Mouse (Mus musculus) megakaryocyte-erythroid progenitor cell, adult 5 weeks (primary cell): Measurements from ENCODE around the gene Gm4871. TPM values are rescaled to one million over a fixed set of nuclear protein-coding genes. Genes with fewer than 3 reads are reported as not detected.

Source experiments
- polyA plus RNA-seq: library from polyadenylated mRNA; stranded (reverse); fragments of >175 nt; gene quantifications from 2 replicates; pipeline ENCODE4 v1.2.3, GENCODE M21; 2012

The Gm4871 gene
- not detected in 2 replicates for polyA plus RNA-seq

GRCm38 (mm10) chr5:145032391-145032790 is at the start of gene Gm4871:
TSS of gene Gm4871 (minus strand) at chr5:145032754.

DNA sequence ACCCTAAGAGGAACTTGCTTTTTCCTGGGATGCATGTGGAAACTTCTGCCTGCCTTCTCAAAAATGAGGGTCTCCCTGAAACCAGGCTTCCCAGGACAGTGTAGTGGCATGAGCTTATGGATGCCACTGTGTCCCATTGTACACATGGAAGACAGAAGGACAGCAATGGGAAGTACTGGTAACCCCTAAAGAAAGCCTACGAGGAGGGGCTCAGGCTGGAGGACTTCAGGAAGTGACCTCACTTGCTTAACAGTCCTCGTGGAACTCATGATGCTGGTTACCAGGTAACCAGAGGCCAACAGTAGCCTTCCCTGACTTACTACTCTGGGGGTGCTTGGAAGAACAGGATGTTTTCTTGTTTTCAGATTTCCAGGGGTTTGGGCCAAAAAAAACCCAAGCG is 10.1 kb upstream of the Gm4871 start, which contains the start of gene 1700018F24Rik:
Gene 1700018F24Rik (plus strand): TSS at position 301 of the 400 bp plus-strand sequence.

Other genes with a start within 250 kb of the Gm4871 start
- gene Smurf1, start 66.9 kb downstream of the Gm4871 start, polyA plus RNA-seq: 6.7 and 9.3 TPM in 2 replicates
- not detected in 2 replicates for gene 1700018F24Rik, start 10.2 kb upstream of the Gm4871 start, polyA plus RNA-seq
- 37.1 and 39.7 TPM in 2 replicates for gene Arpc1a, start 51.1 kb upstream of the Gm4871 start, polyA plus RNA-seq
- not detected in 2 replicates for gene Kpna7, start 51.3 kb upstream of the Gm4871 start, polyA plus RNA-seq
- gene Arpc1b, start 81.5 kb upstream of the Gm4871 start, polyA plus RNA-seq: 2,557 and 3,038 TPM in 2 replicates
- gene Pdap1, start 107.5 kb upstream of the Gm4871 start, polyA plus RNA-seq: 113 and 155 TPM in 2 replicates
- 23.5 and 38.4 TPM in 2 replicates for gene Bud31, start 107.6 kb upstream of the Gm4871 start, polyA plus RNA-seq
- 15.8 and 18.1 TPM in 2 replicates for gene Ptcd1, start 134.4 kb upstream of the Gm4871 start, polyA plus RNA-seq
- gene Cpsf4, start 134.5 kb upstream of the Gm4871 start, polyA plus RNA-seq: 64.3 and 76.5 TPM in 2 replicates
- gene Atp5j2, start 159.3 kb upstream of the Gm4871 start, polyA plus RNA-seq: 55.8 and 60.0 TPM in 2 replicates
- gene Zkscan14, start 169.1 kb upstream of the Gm4871 start, polyA plus RNA-seq: 6.9 and 11.0 TPM in 2 replicates
- gene Zkscan5, start 171.8 kb upstream of the Gm4871 start, polyA plus RNA-seq: 1.7 and 2.9 TPM in 2 replicates
- gene Zfp655, start 199.0 kb upstream of the Gm4871 start, polyA plus RNA-seq: 23.2 and 30.7 TPM in 2 replicates
- 34.9 and 49.4 TPM in 2 replicates for gene Zscan25, start 247.7 kb upstream of the Gm4871 start, polyA plus RNA-seq